ENCODE assay signal across 11 mouse cellular contexts in genomic region chr5:113516119-113516872, GRCm38 (mm10). TPM values are rescaled to one million over a fixed set of nuclear protein-coding genes. Genes with fewer than 3 reads are reported as not detected.
DNase-seq lines count a peak whose midpoint lies in the region; ATAC-seq and TF ChIP-seq lines count a peak whose summit lies in the region.
"Had no signal": no experiment of that assay in that cellular context is flagged by ENCODE, and none has a peak within 500 bp of the region (broad histone marks: within the 10 kb centered on the region; RNA-seq: fewer than 3 reads in every experiment).

No protein-coding gene starts in this region.

- ATAC-seq in kidney, embryonic 16.5 days (ENCODE audit: low FRiP score, low TSS enrichment): no peak
- peak; percentile 60 for ATAC-seq in hindbrain, embryonic 12.5 days (ENCODE audit: low FRiP score)
- 0 out of 2 replicates have a peak, but pooled peaks have one; percentile 25 for ATAC-seq in neural tube, embryonic 12.5 days (ENCODE audit: low FRiP score, low read depth)
- no peak for ATAC-seq in CD4-positive, CD25-positive, alpha-beta regulatory T cell, adult 4 months

- 0 out of 2 replicates have a peak, but pooled peaks have one; percentile 13 for TF ChIP-seq CTCF in cerebellum, adult 2 months (IDR thresholded peaks at IDR 0.05; ENCODE audit: borderline replicate concordance, insufficient read depth, low read depth, low read length)

- 0 out of 2 replicates have a peak overlapping the region, but pooled peaks have one; percentile 10 for H3K4me2 ChIP-seq in kidney, embryonic 16.5 days (replicated peaks; ENCODE audit: low read depth, low read length)
- H3K4me2 ChIP-seq in hindbrain, embryonic 12.5 days (replicated peaks): peak overlapping the region; percentile 36
- H3K4me2 ChIP-seq in neural tube, embryonic 12.5 days (replicated peaks): peak overlapping the region; percentile 28
- H3K4me2 ChIP-seq: limb, embryonic 15.5 days had no signal

- TF ChIP-seq POLR2A in cerebellum, adult 2 months (IDR thresholded peaks at IDR 0.05; ENCODE audit: borderline replicate concordance, insufficient read depth, low read length): no peak

- H3K27ac ChIP-seq in cerebellum, adult 2 months (ENCODE audit: insufficient read depth, low read length): 0 out of 2 replicates have a peak overlapping the region, but pooled peaks have one; percentile 6
- no peak overlapping the region for H3K27ac ChIP-seq in kidney, embryonic 16.5 days (ENCODE audit: low read length)
- peak overlapping the region; percentile 76 for H3K27ac ChIP-seq in hindbrain, embryonic 12.5 days
- H3K27ac ChIP-seq in neural tube, embryonic 12.5 days: peak overlapping the region; percentile 33; the same call in 1 of the 2 replicates
- H3K27ac ChIP-seq: limb, embryonic 15.5 days had no signal

- peaks cover 70% of the 10 kb centered on the region for H3K4me1 ChIP-seq in cerebellum, adult 2 months (ENCODE audit: control insufficient read depth, insufficient read depth, low read length)
- peaks cover 14% of the 10 kb centered on the region; the same call in 1 of the 2 replicates for H3K4me1 ChIP-seq in kidney, embryonic 16.5 days (ENCODE audit: insufficient read depth, low read length)
- peaks cover 29% of the 10 kb centered on the region for H3K4me1 ChIP-seq in hindbrain, embryonic 12.5 days
- H3K4me1 ChIP-seq in neural tube, embryonic 12.5 days: peaks cover 21% of the 10 kb centered on the region
- H3K4me1 ChIP-seq: megakaryocyte, embryonic 14.5 days had no signal

- H3K27me3 ChIP-seq in cerebellum, adult 2 months (ENCODE audit: control insufficient read depth, insufficient read depth, low read length): no peaks in the 10 kb centered on the region
- H3K27me3 ChIP-seq in kidney, embryonic 16.5 days (ENCODE audit: insufficient read depth, low read length): 0 out of 2 replicates have a peak, but pooled peaks cover 3% of the 10 kb centered on the region
- no peaks in the 10 kb centered on the region; the same call in 1 of the 2 replicates for H3K27me3 ChIP-seq in hindbrain, embryonic 12.5 days
- H3K27me3 ChIP-seq in neural tube, embryonic 12.5 days (replicated peaks): no peaks in the 10 kb centered on the region
- H3K27me3 ChIP-seq: limb, embryonic 15.5 days had no signal

- H3K36me3 ChIP-seq in kidney, embryonic 16.5 days (ENCODE audit: insufficient read depth, low read length): no peaks in the 10 kb centered on the region
- H3K36me3 ChIP-seq in hindbrain, embryonic 12.5 days: no peaks in the 10 kb centered on the region
- H3K36me3 ChIP-seq in neural tube, embryonic 12.5 days: no peaks in the 10 kb centered on the region
- H3K36me3 ChIP-seq: limb, embryonic 15.5 days had no signal

- 15% methylated on average over 14 of the region's 14 CpGs for WGBS in cerebellum, adult 2 months
- 32% methylated on average over 14 of the region's 14 CpGs for WGBS in kidney, embryonic 16.5 days
- WGBS in hindbrain, embryonic 12.5 days: 32% methylated on average over 14 of the region's 14 CpGs
- 46% methylated on average over 14 of the region's 14 CpGs for WGBS in neural tube, embryonic 12.5 days

- DNase-seq in cerebellum, adult 2 months: peak in 1 of 2 experiments; percentile 66
- DNase-seq in cerebellum, adult 9-10 months: no peak
- no peak for DNase-seq in kidney, postnatal 14 days
- DNase-seq in thymus, postnatal 10 days (ENCODE audit: low spot score in 2 of 2): no peak
- DNase-seq: layer of hippocampus, adult 9-11 months had no signal

- H3K4me3 ChIP-seq in cerebellum, adult 2 months (replicated peaks; ENCODE audit: insufficient read depth, low read depth, low read length): peak overlapping the region; percentile 11
- H3K4me3 ChIP-seq in kidney, embryonic 16.5 days (ENCODE audit: low read length): no peak overlapping the region
- no peak overlapping the region for H3K4me3 ChIP-seq in hindbrain, embryonic 12.5 days
- no peak overlapping the region for H3K4me3 ChIP-seq in neural tube, embryonic 12.5 days
- H3K4me3 ChIP-seq: limb, embryonic 15.5 days; megakaryocyte, embryonic 14.5 days had no signal

- no peaks in the 10 kb centered on the region for H3K9me3 ChIP-seq in kidney, embryonic 16.5 days (ENCODE audit: low read length)
- no peaks in the 10 kb centered on the region for H3K9me3 ChIP-seq in hindbrain, embryonic 12.5 days (replicated peaks)
- no peaks in the 10 kb centered on the region for H3K9me3 ChIP-seq in neural tube, embryonic 12.5 days
- H3K9me3 ChIP-seq: limb, embryonic 15.5 days; megakaryocyte, embryonic 14.5 days had no signal

- 0 out of 2 replicates have a peak overlapping the region, but pooled peaks have one; percentile 15 for H3K9ac ChIP-seq in kidney, embryonic 16.5 days (replicated peaks; ENCODE audit: low read length)
- no peak overlapping the region for H3K9ac ChIP-seq in hindbrain, embryonic 12.5 days
- H3K9ac ChIP-seq in neural tube, embryonic 12.5 days: no peak overlapping the region
- H3K9ac ChIP-seq: limb, embryonic 15.5 days had no signal

RNA-seq across cellular contexts. Expression of gene Wscd2, which starts 26.2 kb away (rescaled TPM):
- polyA plus RNA-seq in cerebellum, adult 2 months (2012; rRNA removed): 113 and 136 TPM in 2 replicates
- 3.0 and 3.2 TPM in 2 replicates for polyA plus RNA-seq in kidney, embryonic 16.5 days (2015; fragmentation: Nextera tagmentation; extraction: Ambion mirVana)
- 13.5 and 14.1 TPM in 2 replicates for polyA plus RNA-seq in hindbrain, embryonic 12.5 days (2016; fragmentation: Nextera tagmentation; extraction: Ambion mirVana)
- 16.5 and 19.2 TPM in 2 replicates for polyA plus RNA-seq in neural tube, embryonic 12.5 days (2016; fragmentation: Nextera tagmentation; extraction: Ambion mirVana)
- 1 to 10 TPM; 1.4 to 1.5 TPM for polyA plus RNA-seq in CD4-positive, CD25-positive, alpha-beta regulatory T cell, adult 4 months (2017; shearing (Covaris generic))

Comparison
In these comparisons a context has a peak if more than half of its experiments do, and no peak if none do; other contexts are left out.
1. ATAC-seq: peak in hindbrain, embryonic 12.5 days (single experiment) and neural tube, embryonic 12.5 days (single experiment); none in kidney, embryonic 16.5 days (single experiment) and CD4-positive, CD25-positive, alpha-beta regulatory T cell, adult 4 months (single experiment).
2. Peak in every context shown above with its lines, with median percentiles within 50 percentile points of each other: H3K4me2 ChIP-seq.